28 mouse cellular contexts compared by ENCODE assay signal in genomic region chr3:108727776-108728175, GRCm38 (mm10). TPM values are rescaled to one million over a fixed set of nuclear protein-coding genes. Genes with fewer than 3 reads are reported as not detected.
DNase-seq lines count a peak whose midpoint lies in the region; ATAC-seq lines count a peak whose summit lies in the region.
"Had no signal": no experiment of that assay in that cellular context is flagged by ENCODE, and none has a peak within 500 bp of the region (broad histone marks: within the 10 kb centered on the region; RNA-seq: fewer than 3 reads in every experiment).

No protein-coding gene starts in this region.

- H3K9ac ChIP-seq in hindbrain, embryonic 14.5 days: no peak overlapping the region
- H3K9ac ChIP-seq: forebrain, embryonic 13.5 days; forebrain, postnatal 0 days; heart, embryonic 13.5 days; hindbrain, embryonic 12.5 days had no signal

- peak; percentile 90 for DNase-seq in 416B (ENCODE audit: low read depth)
- DNase-seq in hindbrain, embryonic 14.5 days (ENCODE audit: low spot score): no peak
- no peak for DNase-seq in right cerebral cortex, postnatal 4 days
- DNase-seq: adrenal gland, adult 2 months; adrenal gland, postnatal 25 days; cerebellum, adult 11-12 months; cerebellum, adult 8-10 months; cerebellum, postnatal 10 days; cerebellum, postnatal 36 days; forebrain, postnatal 0 days; gastrocnemius, postnatal 25 days; heart, adult 2 months; heart, postnatal 14 days; heart, postnatal 4 days had no signal

- H3K4me3 ChIP-seq in macrophage (ENCODE audit: inconsistent target): no peak overlapping the region
- no peak overlapping the region for H3K4me3 ChIP-seq in hindbrain, embryonic 14.5 days (replicated peaks; ENCODE audit: low read length)
- H3K4me3 ChIP-seq: forebrain, embryonic 10.5 days; forebrain, embryonic 13.5 days; heart, adult 2 months; heart, embryonic 10.5 days; heart, embryonic 13.5 days; hindbrain, embryonic 12.5 days had no signal

- no peaks in the 10 kb centered on the region for H3K9me3 ChIP-seq in hindbrain, embryonic 14.5 days (ENCODE audit: control insufficient read depth, low read length)
- H3K9me3 ChIP-seq: forebrain, embryonic 13.5 days; heart, embryonic 10.5 days; heart, embryonic 13.5 days; hindbrain, embryonic 12.5 days had no signal

- no peak overlapping the region for H3K4me2 ChIP-seq in hindbrain, embryonic 14.5 days (replicated peaks)
- H3K4me2 ChIP-seq: forebrain, embryonic 13.5 days; heart, embryonic 13.5 days; hindbrain, embryonic 12.5 days had no signal

- 10% methylated on average over 3 of the region's 3 CpGs for WGBS in macrophage (ENCODE audit: missing documents)
- WGBS in hindbrain, embryonic 14.5 days: 98% methylated on average over 3 of the region's 3 CpGs

- H3K27ac ChIP-seq in macrophage: peak overlapping the region; percentile 21
- no peak overlapping the region for H3K27ac ChIP-seq in hindbrain, embryonic 14.5 days
- H3K27ac ChIP-seq: forebrain, embryonic 10.5 days; forebrain, embryonic 13.5 days; heart, adult 2 months; heart, embryonic 10.5 days; heart, embryonic 13.5 days; hindbrain, embryonic 12.5 days had no signal

- no peaks in the 10 kb centered on the region for H3K79me2 ChIP-seq in macrophage (ENCODE audit: inconsistent target)

- no peaks in the 10 kb centered on the region for H3K27me3 ChIP-seq in hindbrain, embryonic 14.5 days (ENCODE audit: control insufficient read depth, insufficient read depth, low read length)
- H3K27me3 ChIP-seq: forebrain, embryonic 13.5 days; heart, embryonic 13.5 days; hindbrain, embryonic 12.5 days had no signal

- H3K4me1 ChIP-seq in hindbrain, embryonic 14.5 days (replicated peaks; ENCODE audit: control insufficient read depth, insufficient read depth, low read length): peaks cover 3% of the 10 kb centered on the region; the same call in 1 of the 2 replicates
- H3K4me1 ChIP-seq: heart, embryonic 10.5 days had no signal

- ATAC-seq in granulocyte monocyte progenitor cell, adult 5-6 weeks (replicated peaks; ENCODE audit: poor library complexity, severe bottlenecking): peak; percentile 79
- ATAC-seq in frontal cortex, adult (ENCODE audit: low TSS enrichment): no peak
- no peak for ATAC-seq in hindbrain, embryonic 14.5 days (ENCODE audit: low FRiP score)
- ATAC-seq: CD4-positive, CD25-positive, alpha-beta regulatory T cell, adult 4 months; forebrain, embryonic 13.5 days; forebrain, postnatal 0 days; hindbrain, embryonic 16.5 days; inflammation-experienced regulatory T-cells, adult 6 months; intestine, embryonic 16.5 days had no signal

- no peaks in the 10 kb centered on the region for H3K36me3 ChIP-seq in macrophage (ENCODE audit: inconsistent target)
- H3K36me3 ChIP-seq in hindbrain, embryonic 14.5 days (replicated peaks; ENCODE audit: control insufficient read depth, insufficient read depth): no peaks in the 10 kb centered on the region
- H3K36me3 ChIP-seq: forebrain, embryonic 10.5 days; heart, embryonic 10.5 days; heart, embryonic 13.5 days; hindbrain, embryonic 12.5 days had no signal

RNA-seq across cellular contexts. Expression of gene Gpsm2, which starts 5.7 kb away (rescaled TPM):
- 3.7 and 7.4 TPM in 2 replicates for total RNA-seq in granulocyte monocyte progenitor cell, adult 5-6 weeks (2014; fragmentation: Nextera tagmentation)
- 10.7 and 12.2 TPM in 2 replicates for total RNA-seq in granulocyte monocyte progenitor cell, adult 5-6 weeks (2017)
- 10 to 100 TPM in 12 of 26 experiments, 1 to 10 TPM in 12, under 1 TPM in 2; 0.56 to 30.2 (median 8.8) TPM for total RNA-seq in macrophage (2018; cell fraction: chromatin; rRNA removed)
- total RNA-seq in macrophage (2018; cell fraction: cytosol; rRNA removed): 10 to 100 TPM in 16 of 26 experiments, 1 to 10 TPM in 10; 4.5 to 24.4 (median 12.2) TPM
- 10 to 100 TPM in 12 of 26 experiments, 1 to 10 TPM in 14; 1.8 to 42.8 (median 9.8) TPM for total RNA-seq in macrophage (2018; cell fraction: nucleus; rRNA removed)
- polyA plus RNA-seq in macrophage (2018): 10.8 to 12.0 TPM (median 11.9 TPM) in 3 replicates
- 22.7 and 24.2 TPM in 2 replicates for polyA plus RNA-seq in hindbrain, embryonic 14.5 days (2014; fragmentation: Nextera tagmentation; extraction: Ambion mirVana)

RNA-seq across cellular contexts. Expression of gene Aknad1, which starts 11.7 kb away (rescaled TPM):
- total RNA-seq in granulocyte monocyte progenitor cell, adult 5-6 weeks (2014; fragmentation: Nextera tagmentation): not detected in 2 replicates
- not detected in 2 replicates for total RNA-seq in granulocyte monocyte progenitor cell, adult 5-6 weeks (2017)
- not detected for total RNA-seq in macrophage (2018; cell fraction: chromatin; rRNA removed)
- not detected for total RNA-seq in macrophage (2018; cell fraction: cytosol; rRNA removed)
- not detected for total RNA-seq in macrophage (2018; cell fraction: nucleus; rRNA removed)
- polyA plus RNA-seq in macrophage (2018): not detected in 3 replicates
- polyA plus RNA-seq in hindbrain, embryonic 14.5 days (2014; fragmentation: Nextera tagmentation; extraction: Ambion mirVana): not detected in 2 replicates
- total RNA-seq: adrenal gland, adult 2 months; adrenal gland, postnatal 25 days; forebrain, postnatal 0 days; MEL had no signal
- polyA plus RNA-seq: adrenal gland, adult 2 months; CD4-positive, CD25-positive, alpha-beta regulatory T cell, adult 4 months; forebrain, embryonic 10.5 days; forebrain, embryonic 13.5 days; forebrain, postnatal 0 days; heart, embryonic 10.5 days; heart, embryonic 16.5 days; hindbrain, embryonic 16.5 days; inflammation-experienced regulatory T-cells, adult 6 months had no signal
